Mouse (Mus musculus) ES-E14 (cell line): ENCODE data around the gene Tbc1d7. TPM values are rescaled to one million over a fixed set of nuclear protein-coding genes. Genes with fewer than 3 reads are reported as not detected.
A peak's percentile ranks its signal among the peaks of the same experiment; 100 is the strongest.

Source experiments
- DNase-seq: peaks from one replicate; pipeline ENCODE4 v3.0.0-alpha.2; 2013; ENCODE audit warnings: low read depth, low spot score
- H3K27ac ChIP-seq: 2 replicates; pipeline ENCODE4 v1.5.1; 2012; ENCODE audit warnings: low read depth, mild to moderate bottlenecking, low read length, moderate library complexity, mixed read lengths; ENCODE audit not compliant: poor library complexity, insufficient read depth, severe bottlenecking
- H3K36me3 ChIP-seq: 2 replicates; pipeline ENCODE4 v1.6.1; 2012; ENCODE audit warnings: mild to moderate bottlenecking, low read length, moderate library complexity, mixed read lengths; ENCODE audit not compliant: control insufficient read depth, poor library complexity, insufficient read depth, severe bottlenecking
- H3K4me1 ChIP-seq, 2 experiments: fragments of 150-350 bp in 1 of 2; sonication (generic) in 1 of 2; 2 replicates each; pipeline ENCODE4 v1.6.1; 2012; ENCODE audit warnings: low read length in 2 of 2, mild to moderate bottlenecking in 1 of 2, mixed read lengths in 1 of 2; ENCODE audit not compliant: control insufficient read depth in 2 of 2, insufficient read depth in 2 of 2, poor library complexity in 1 of 2
- H3K4me3 ChIP-seq, 2 experiments: fragments of 150-350 bp in 1 of 2; sonication (generic) in 1 of 2; 2 replicates each; pipeline ENCODE4 v1.5.1; 2012; ENCODE audit warnings: low read length in 2 of 2, low read depth in 1 of 2, mild to moderate bottlenecking in 1 of 2, mixed read lengths in 1 of 2; ENCODE audit not compliant: insufficient read depth in 1 of 2, poor library complexity in 1 of 2, severe bottlenecking in 1 of 2
- H3K9ac ChIP-seq: 2 replicates; pipeline ENCODE4 v1.6.1; 2012; ENCODE audit warnings: low read depth, mild to moderate bottlenecking, low read length, mixed read lengths; ENCODE audit not compliant: poor library complexity, insufficient read depth, severe bottlenecking
- H3K9me3 ChIP-seq: fragments of 150-350 bp; sonication (generic); 2 replicates; pipeline ENCODE4 v1.6.1; 2012; ENCODE audit warnings: low read depth, mild to moderate bottlenecking, low read length; ENCODE audit not compliant: control insufficient read depth, insufficient read depth
- CHD2 ChIP-seq: IDR thresholded peaks from 2 replicates; pipeline ENCODE4 v1.6.1; 2014; ENCODE audit warnings: mild to moderate bottlenecking, low read depth, low read length, inconsistent platforms
- HCFC1 ChIP-seq: IDR thresholded peaks from 2 replicates; pipeline ENCODE4 v1.6.1; 2012; ENCODE audit warnings: low read length, inconsistent platforms, borderline replicate concordance; ENCODE audit not compliant: insufficient read depth
- MAFK ChIP-seq: IDR thresholded peaks from 2 replicates; pipeline ENCODE4 v1.6.1; 2014; ENCODE audit warnings: mild to moderate bottlenecking, low read depth, low read length, inconsistent platforms; ENCODE audit not compliant: insufficient read depth
- ZC3H11A ChIP-seq: IDR thresholded peaks from 2 replicates; pipeline ENCODE4 v1.6.1; 2012; ENCODE audit warnings: low read depth, mild to moderate bottlenecking, inconsistent platforms, low read length, borderline replicate concordance
- ZNF384 ChIP-seq: IDR thresholded peaks from 2 replicates; pipeline ENCODE4 v1.6.1; 2012; ENCODE audit warnings: low read depth, low read length, inconsistent platforms
- in situ Hi-C, 2 experiments: fragments of 600-800 bp; cut with MboI; formaldehyde crosslinking; loops; one replicate each; pipeline ENCODE4 v1.15.1; 2025; ENCODE audit warnings: low sequenced_read_pairs in 2 of 2, inconsistent platforms in 1 of 2; ENCODE audit not compliant: unreplicated experiment in 2 of 2
- total RNA-seq: library from RNA; depleted of rRNA; stranded (reverse); fragments of 300-350 nt; gene quantifications from 2 replicates; pipeline ENCODE4 v1.2.3, GENCODE M21; 2012

The Tbc1d7 gene
- total RNA-seq, 1 experiment, result 11.3 TPM

DNA sequence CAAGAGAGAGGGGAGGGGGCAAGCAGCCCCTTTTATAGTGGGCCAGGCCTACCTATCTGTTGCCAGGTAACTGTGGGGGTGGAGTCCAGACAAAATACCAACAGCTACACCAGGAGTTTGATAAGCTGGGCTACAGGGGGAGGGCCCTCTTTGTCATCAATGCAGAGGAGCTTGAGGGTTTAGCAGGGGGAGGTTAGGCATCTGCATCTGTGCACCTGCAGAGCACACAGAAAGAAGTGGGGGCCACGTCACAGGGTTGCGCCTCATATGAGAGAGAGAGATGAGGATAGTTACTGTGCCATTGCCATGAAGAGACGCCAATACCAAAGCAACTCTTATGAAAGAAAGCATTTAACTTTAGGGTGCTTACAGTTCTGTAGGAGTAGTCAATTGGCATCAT is 5.4 kb upstream of the Tbc1d7 start:
- peaks cover 2 to 12% of the 10 kb centered on the region in 2 experiments; a peak in 2 of 4 replicates for H3K4me1 ChIP-seq
- no peak for DNase-seq
- no peaks in the 10 kb centered on the region for H3K36me3 ChIP-seq
- H3K9me3 ChIP-seq, result no peaks in the 10 kb centered on the region
- TF ChIP-seq ZNF384, result no peak
- no peak for TF ChIP-seq CHD2
- no peak for TF ChIP-seq ZC3H11A
- TF ChIP-seq HCFC1, result no peak
- no peak for TF ChIP-seq MAFK
- no peak overlapping the region for H3K27ac ChIP-seq
- no peak overlapping the region for H3K9ac ChIP-seq
- in situ Hi-C loops, result loop anchor here in 1 of 2 experiments (10.0 kb wide), 1 partner anchor 148 kb away; no protein-coding TSS in a partner anchor
- H3K4me3 ChIP-seq, result no peak overlapping the region

DNA sequence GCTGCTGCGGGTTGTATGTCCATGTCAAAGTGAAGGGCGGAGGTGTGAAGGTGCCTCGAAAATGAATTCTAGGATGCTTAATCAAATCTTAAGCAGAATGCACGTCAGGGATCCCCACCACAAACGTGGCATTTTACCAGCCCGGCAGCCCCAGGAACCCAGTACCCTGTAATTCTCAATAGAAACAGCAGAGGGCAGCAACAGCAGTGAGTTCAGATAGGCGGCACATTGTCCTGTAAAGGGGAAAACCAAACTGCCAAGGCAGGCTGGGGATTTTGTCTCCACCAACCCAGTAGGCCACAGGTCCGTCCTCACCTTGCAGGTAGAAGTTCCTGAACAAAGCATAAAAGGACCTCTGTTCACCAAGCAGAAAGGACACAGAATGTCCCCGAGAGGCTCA is 2.0 kb upstream of the Tbc1d7 start:
- no peak overlapping the region for H3K27ac ChIP-seq
- TF ChIP-seq MAFK, result no peak
- 0 out of 2 replicates have a peak, but pooled peaks have one; percentile 54 for TF ChIP-seq ZC3H11A

DNA sequence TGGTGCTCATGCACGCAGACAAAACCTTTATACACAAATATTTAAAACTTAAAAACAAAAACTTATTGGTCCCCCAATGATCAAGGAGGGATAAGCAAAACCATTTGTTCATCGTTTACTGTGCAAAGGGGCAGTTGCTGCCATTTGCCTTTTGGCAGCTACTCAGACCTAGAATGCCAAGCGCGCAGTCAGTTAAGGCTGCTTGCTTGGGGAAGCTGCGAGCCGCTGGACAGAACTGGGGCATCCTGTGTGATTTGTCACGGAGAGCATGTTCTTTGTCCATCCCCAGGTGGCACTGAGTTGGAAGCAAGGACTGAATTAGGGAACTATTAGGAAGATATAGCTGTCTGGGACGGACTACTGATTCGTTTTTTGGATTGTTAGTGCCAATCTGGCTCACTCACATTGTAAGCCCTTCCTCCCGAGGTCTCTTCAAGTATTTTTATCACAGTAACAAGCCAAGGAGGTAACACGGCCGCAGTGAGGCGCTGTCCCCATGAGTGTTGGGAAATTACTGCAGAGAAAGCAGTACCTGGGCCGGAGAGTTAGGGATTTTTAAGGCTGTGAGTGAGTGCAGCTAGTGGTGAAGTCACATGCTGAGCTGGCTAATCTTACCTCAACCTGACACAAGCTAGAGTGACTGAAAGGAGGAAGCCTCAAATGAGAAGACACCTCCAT is 874 bp upstream of the Tbc1d7 start:
- H3K36me3 ChIP-seq, result no peaks in the 10 kb centered on the region
- TF ChIP-seq ZC3H11A, result peak; percentile 20; the same call in 1 of the 2 replicates
- no peak for TF ChIP-seq MAFK
- TF ChIP-seq HCFC1, result no peak
- H3K4me1 ChIP-seq, result peaks cover 0 to 2% of the 10 kb centered on the region in 2 experiments; a peak in 1 of 4 replicates
- peak overlapping the region; percentile 95; the same call in 1 of the 2 replicates for H3K9ac ChIP-seq
- DNase-seq, result peak; percentile 68
- H3K9me3 ChIP-seq, result no peaks in the 10 kb centered on the region
- no peak overlapping the region for H3K27ac ChIP-seq
- in situ Hi-C loops, result loop anchor here in 1 of 2 experiments (10.0 to 25.0 kb wide), 2 partner anchors 153 to 565 kb away; no protein-coding TSS in a partner anchor
- peak overlapping the region; percentile 76 to 81 for H3K4me3 ChIP-seq

More for the DNA sequence above, 2.0 kb upstream of the Tbc1d7 start:
- Histone ChIP-seq H3K36me3 (no peaks in the 10 kb centered on the region), H3K4me1 (peaks cover 0 to 2% of the 10 kb centered on the region in 2 experiments; a peak in 1 of 4 replicates), H3K9me3 (no peaks in the 10 kb centered on the region), H3K4me3 (no peak overlapping the region), H3K9ac (no peak overlapping the region)
- in situ Hi-C loops, result loop anchor here in 1 of 2 experiments (10.0 to 25.0 kb wide), 2 partner anchors 152 to 564 kb away; no protein-coding TSS in a partner anchor
- DNase-seq, result peak; percentile 80

DNA sequence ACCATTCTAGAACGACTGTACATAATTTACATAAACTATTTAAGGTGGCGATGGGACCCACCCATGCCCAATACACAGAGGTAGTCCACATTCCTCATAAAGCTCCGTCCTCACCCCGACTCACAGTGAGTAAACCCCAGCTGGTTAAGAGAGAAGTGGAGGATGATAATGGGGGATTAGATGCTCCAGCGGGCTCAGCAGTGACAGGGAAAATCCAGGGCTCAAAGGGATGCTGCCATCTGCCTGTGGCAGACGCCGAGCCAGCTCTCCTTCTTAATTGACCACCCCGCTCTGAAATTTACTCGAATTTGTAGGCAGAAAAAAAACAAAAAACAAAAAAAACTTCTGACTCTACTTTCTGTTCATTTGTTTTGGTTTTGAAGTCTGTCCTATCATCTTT is 3.6 kb downstream of the Tbc1d7 start:
- H3K27ac ChIP-seq, result no peak overlapping the region
- in situ Hi-C loops, result loop anchor here in 1 of 2 experiments (25.0 kb wide), 1 partner anchor 570 kb away; no protein-coding TSS in a partner anchor
- no peak for DNase-seq
- no peaks in the 10 kb centered on the region for H3K9me3 ChIP-seq
- no peaks in the 10 kb centered on the region; the same call in 1 of the 2 replicates for H3K36me3 ChIP-seq
- H3K4me1 ChIP-seq, result peaks cover 0 to 2% of the 10 kb centered on the region in 2 experiments; a peak in 1 of 4 replicates
- H3K9ac ChIP-seq, result no peak overlapping the region
- TF ChIP-seq ZNF384, result no peak
- TF ChIP-seq HCFC1, result no peak
- no peak for TF ChIP-seq MAFK
- TF ChIP-seq CHD2, result no peak
- no peak for TF ChIP-seq ZC3H11A
- no peak overlapping the region for H3K4me3 ChIP-seq
